Mouse (Mus musculus) embryo, embryonic 10 days (tissue): ENCODE results near the gene Midn.

Source experiments
- DNase-seq: peaks from one replicate; pipeline ENCODE4 v3.0.0-alpha.2; 2015; ENCODE audit warnings: low spot score

The Midn gene

DNA sequence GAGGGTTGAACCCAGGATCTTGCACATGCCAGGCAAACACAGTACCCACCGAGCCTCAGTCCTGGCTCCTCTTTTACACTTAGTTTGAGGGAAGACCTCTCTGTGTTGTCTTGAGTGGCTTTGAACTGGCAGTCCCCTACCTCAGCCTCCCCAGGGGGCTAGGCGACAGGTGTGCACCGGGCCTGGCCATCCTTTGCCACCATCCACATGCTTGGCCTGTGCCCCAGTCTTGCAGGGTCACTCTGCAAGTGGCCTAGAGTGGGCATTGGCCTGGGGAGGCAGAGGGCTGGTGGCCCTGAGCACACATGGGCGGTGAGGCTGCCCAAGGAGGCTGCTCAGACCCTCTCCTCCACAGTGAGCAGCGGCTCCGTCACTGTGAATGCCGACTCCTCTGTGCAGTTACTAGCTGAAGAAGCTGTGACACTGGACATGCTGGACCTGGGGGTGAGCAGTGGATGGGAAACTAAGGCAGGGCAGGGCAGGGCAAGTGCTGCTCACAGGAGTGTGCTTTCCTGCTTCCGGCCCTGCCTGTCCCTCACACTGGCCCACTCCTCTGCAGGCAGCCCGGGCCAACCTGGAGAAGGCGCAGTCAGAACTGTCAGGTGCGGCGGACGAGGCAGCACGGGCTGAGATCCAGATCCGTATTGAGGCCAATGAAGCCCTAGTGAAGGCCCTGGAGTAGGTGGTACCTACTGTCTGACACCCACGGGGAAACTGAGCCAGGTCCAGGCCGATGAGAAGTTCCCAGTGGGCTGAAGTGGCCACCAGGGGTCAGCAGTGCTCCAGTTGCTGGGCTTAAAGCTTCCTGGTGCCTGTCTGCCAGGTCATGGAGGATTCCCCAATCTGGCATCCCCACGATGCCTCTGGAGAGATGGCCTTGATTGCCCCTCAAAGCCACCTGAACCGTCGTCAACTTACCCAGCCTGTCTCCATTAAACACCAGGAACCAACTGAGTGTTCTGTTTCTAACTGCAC, 2.9 kb upstream of the Midn start:
- peak; percentile 83 for DNase-seq

DNA sequence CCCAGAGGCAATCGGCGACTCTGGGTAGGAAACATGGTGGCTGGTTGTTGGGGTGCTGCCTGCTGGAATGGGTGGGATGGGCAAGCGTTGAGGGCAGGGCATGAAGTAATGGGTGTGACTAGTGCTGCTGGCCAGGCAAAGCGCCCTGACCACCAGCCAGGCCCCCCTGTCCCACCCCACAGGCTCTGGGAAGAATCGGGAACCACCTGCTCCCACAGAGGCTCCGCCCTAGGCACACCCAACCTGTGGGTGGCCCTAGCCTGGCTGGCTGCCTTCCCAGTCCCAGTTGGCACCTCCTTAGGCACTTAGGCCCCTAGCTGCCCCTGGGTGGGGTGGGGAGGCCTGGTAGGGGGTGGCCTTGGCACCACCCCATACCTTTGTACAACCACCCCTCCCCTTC, 2.2 kb upstream of the Midn start:
- no peak for DNase-seq

GRCm38 (mm10) chr10:80146568-80147011, 1.5 kb upstream of the Midn start:
- no peak for DNase-seq

DNA sequence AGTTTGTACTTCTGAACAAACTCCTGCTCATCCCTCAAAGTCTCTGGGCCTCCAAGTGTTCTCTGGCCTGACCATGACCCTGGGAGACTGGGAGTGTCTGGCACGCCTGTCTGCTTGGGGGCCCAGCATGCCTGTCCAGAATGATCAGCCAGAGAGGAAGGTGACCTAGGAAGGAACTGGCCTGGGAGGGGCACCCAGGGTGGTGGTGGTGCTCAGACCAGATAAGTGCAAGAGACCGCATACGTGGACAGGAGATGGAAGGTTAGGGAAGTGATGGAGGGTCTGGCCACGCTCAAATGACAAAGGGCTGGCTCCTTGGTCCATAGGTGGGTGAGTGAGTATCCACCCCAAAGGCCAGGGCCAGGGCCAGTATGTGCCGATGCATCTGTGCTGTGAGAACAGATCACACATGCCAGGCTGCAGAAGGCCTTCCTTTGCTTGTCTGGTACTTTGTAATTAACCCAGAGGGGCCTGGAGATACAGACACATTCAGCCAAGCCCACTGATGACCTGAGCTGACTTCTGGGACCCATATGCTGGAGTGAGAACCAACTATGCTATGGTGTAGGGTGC, 840 bp upstream of the Midn start:
- no peak for DNase-seq

- peak; percentile 93 for DNase-seq
These were observed 678 bp downstream of the Midn start for GRCm38 (mm10) chr10:80148610-80149290.

- DNase-seq = peak; percentile 99
These were observed 1.5 kb downstream of the Midn start for GRCm38 (mm10) chr10:80149291-80150225.

GRCm38 (mm10) chr10:80150226-80151210, 2.4 kb downstream of the Midn start:
- peak; percentile 72 for DNase-seq

DNA sequence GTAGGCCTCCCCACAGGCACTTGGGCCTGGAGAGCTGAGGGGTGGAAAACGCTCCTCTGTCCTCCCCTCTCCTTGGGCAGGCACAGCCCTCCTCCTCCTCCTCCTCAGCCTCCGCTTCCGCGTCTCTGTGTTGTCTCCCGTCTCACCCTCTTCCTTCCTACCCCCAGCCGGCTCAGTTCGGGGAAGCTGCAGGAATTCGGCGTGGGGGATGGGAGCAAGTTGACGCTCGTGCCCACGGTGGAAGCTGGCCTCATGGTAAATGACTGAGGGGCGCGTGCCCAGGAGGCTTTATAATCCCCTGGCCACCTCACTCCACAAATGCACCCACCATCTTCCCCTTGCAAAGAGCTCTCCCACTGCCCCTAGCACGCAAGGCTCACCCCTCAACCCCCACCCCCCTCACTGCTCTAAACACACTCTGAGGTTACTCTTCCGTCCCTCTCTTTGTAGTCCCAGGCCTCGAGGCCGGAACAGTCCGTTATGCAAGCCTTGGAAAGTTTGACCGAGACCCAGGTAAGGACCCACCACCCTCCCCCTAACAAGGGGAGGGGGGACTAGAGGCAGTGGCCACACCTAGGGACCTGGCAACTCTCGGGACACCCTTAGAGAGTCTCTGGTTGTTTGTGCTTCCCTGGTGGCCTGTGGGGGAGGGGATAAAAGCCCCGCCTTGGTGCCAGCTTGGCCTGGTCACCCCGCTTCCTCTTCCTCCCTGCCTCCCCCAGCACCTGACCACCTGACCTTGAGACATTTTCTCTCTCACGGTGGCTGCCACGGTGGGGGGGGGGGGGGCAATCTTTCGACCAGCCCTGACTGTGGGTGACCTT, 3.4 kb downstream of the Midn start:
- peak; percentile 67 for DNase-seq

GRCm38 (mm10) chr10:80152071-80152872, 4.2 kb downstream of the Midn start:
- peak; percentile 56 for DNase-seq

DNA sequence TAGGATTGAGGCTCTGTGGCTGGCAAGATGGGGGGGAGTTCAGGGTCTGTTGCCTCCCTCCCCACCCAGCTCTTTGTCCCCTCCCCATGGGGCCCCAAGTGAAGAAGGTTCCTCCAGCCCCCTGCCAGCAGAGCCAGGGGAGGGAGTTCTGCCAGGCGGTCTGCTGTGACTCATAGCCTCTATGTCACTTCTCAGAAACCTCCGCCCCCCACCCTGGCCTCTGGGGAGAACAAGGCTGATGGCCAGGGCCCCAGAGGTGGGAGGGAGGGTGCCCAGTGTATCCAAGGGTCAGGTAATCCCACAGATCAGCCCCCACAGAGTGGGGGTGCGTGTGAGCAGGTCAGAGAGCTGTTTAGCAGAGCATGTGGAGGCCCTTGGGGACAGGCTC, 4.8 kb downstream of the Midn start:
- no peak for DNase-seq

GRCm38 (mm10) chr10:80153713-80154112, 5.6 kb downstream of the Midn start:
- DNase-seq = no peak

DNA sequence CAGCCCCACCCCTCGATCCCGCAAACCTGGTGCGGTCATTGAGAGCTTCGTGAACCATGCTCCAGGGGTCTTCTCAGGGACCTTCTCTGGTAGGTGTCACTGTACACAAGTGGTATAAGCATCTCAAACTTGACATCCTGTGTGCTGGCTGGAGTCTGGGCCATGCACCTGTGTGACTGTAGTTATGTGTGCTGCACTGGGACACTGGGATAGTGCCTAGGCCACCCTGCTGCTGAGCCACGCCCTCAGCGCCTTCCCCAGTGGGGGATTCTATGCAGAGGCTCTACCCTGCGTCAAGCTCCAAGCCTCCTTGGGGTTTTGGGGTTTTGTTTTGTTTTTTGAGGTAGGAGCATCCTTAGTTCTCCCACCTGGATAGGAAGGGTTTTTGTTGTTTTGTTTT, 6.3 kb downstream of the Midn start:
- no peak for DNase-seq

DNA sequence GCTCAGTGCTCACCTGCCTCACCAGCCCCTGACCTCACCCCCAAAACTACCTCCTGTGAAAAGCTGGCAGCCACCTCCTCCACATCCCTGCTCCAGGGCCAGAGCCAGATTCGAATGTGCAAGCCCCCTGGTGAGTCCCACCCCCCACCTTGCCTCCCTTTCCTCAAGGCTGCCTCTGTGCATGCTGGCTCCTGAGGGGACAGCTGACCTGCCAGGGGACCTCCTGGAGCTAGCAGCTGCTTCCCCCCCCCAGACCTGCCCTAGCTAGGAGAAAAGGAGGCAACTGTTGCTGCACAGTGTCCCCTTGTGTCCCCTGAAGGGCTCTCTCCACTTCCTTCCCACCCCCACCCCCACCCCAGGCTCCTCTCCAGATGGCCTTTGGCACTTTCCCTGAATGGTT, 7.2 kb downstream of the Midn start:
- no peak for DNase-seq

DNA sequence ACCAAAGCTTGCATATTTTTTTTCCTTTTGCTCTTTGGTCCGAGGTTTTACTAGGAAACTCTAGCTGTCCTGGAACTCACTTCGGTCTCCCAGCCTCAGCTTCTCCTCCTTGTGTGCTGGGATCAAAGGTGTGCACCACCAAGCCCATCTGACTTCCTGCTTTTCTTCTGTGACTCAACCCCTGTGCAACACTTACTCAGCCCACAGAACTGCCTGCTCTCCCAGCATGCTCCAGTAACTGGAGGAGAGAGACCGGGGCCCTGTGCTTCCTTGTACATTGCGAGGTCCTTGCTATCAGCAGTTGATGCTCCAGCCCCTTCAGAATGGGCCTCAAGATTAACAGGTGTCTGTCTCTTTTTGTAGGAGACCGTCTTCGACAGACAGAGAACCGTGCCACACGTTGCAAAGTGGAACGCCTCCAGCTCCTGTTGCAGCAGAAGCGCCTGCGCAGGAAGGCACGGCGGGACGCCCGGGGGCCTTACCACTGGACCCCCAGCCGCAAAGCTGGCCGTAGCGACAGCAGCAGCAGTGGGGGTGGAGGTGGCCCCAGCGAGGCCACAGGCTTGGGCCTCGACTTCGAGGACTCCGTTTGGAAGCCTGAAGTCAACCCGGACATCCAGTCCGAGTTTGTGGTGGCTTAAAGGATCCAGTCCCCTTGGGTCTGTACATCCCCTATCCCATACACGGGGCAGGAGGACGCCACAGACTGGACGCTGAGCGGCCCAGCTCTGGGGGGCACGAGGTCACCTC, 8.1 kb downstream of the Midn start:
- no peak for DNase-seq

- no peak for DNase-seq
These were observed 8.6 kb downstream of the Midn start for GRCm38 (mm10) chr10:80156752-80157053.

DNA sequence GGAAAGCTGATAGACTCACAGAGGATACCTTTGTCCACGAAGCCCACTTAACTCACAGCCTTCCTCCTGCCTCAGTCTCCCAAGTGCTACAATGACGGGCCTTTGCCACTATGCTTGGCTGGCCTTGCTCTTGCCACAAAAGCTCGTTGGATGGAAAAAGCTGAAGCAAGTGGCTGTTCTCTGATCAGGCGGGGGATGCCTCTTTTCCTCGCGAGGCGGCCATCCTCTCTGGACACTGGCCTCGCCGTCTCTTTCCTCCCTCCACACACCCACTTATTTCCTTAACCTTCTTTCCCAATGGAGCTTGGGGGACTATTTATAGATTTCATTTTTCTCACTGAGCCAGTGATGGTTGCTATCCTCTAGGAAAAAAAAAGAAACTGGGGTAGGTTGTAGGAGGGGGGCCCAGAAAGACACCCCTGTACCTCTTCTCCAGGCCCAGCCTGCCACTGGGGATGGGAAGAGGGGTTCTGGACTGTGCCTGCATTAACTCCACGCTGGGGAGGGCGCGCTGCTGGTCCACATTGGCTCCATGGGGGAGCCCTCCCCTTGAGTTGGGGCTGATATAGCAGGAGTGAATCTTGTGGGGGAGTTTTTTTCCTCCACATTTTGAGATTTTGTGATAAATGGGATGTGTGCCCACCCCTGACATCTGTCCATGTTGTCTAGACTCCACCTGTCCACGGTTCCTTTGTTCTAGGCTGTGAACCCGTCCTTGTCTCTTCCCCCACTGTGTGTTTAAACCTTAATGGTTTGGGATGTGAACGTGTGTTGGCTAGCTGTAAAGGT, 9.3 kb downstream of the Midn start:
- DNase-seq = no peak

DNA sequence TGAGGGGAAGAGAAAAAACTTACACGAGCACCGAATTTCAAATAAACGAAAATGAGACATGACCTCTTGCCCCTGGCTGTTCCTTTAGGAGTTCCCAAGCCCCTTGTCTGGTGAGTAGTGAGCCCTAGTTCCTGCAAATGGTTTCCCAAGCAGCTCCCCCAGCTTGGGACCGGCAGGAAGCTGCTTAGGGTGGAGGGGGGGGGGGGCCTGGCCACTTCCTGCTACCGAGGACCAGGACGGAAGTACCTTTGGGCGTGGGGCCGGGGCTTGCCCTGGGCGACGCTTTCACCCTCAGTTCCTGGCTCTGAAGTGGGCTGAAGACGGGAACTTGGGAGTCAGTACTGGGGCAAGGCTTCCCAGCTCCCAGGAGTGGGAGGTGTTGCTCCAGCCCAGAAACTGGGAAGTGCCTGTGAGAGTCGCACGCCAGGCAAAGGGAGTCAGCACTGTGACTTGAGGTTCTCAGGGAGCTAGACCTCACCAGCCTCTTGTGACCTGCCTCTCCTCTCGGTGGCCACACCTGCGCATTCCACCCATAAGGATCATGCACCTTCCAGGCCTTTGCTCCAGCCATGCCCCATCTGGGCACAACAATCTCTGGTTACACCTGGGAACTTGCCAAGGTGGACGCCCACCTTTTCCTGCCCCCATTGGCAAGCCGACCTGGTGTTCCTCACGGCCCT, 10.4 kb downstream of the Midn start:
- DNase-seq = peak; percentile 70
